Mouse (Mus musculus) adrenal gland, adult (tissue): ENCODE measurements around the gene Slc4a3.
A peak's percentile ranks its signal among the peaks of the same experiment; 100 is the strongest.

Source experiments
- DNase-seq, 2 experiments: peaks; one replicate each; pipeline ENCODE4 v3.0.0; 2022 to 2023; ENCODE audit warnings: low spot score in 1 of 2; ENCODE audit not compliant: inconsistent age in 2 of 2

Slc4a3 gene

DNA sequence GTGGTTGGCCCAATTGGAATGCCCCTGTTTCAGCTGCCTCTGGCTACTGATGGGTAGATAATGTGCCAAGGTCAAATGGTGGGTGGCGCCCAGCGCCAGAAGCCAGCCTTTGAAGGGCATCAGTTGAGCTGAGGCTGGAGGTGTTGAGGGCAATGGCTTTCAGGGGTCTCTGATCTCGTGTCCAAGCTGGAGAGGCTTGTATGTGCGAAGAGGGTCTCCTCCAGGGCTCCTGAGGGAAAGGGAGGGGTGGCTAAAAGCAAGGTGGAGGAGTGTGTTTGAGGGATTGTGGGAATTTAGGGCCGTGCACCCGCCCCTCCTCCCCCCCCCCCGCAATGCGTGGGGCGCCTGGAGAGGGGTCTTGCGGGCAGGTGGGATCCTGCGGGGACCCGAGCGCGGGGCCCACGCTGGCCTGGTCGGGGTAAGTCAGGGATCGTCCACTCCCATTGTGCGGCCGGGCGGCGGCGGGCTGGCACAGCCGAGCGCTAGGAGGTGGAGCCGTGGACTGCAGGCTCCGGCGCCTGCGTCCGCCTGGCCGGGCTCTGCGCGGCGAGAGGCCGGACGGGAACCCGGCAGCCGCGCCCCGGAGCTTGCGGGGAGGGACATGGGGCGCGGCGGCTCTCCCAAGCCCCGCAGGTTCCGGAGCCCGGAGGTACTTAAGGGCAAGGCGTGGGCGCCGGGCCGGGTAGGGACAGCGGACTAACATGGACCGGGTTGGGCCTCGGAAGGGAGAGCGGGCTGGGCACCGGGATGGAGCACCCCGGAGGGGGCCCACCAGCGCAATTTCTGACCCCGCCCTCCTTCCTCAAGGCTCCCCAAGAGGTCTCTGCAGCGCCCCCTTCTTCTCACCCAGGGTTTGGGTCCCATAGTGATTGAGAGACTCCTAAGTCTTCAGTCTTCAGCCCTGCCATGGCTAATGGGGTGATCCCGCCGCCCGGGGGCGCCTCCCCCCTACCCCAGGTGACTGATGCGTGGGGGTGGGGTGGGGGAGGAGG lies at the start of gene Slc4a3:
TSS of gene Slc4a3 (plus strand) at position 302 of the 992 bp plus-strand sequence.
- peak; percentile 84 to 93 for DNase-seq

- no peak for DNase-seq
Observed at GRCm38 (mm10) chr1:75498897-75499296, 47.2 kb upstream of the Slc4a3 start.

- DNase-seq = no peak
Observed at GRCm38 (mm10) chr1:75499441-75499840, 46.6 kb upstream of the Slc4a3 start.

DNA sequence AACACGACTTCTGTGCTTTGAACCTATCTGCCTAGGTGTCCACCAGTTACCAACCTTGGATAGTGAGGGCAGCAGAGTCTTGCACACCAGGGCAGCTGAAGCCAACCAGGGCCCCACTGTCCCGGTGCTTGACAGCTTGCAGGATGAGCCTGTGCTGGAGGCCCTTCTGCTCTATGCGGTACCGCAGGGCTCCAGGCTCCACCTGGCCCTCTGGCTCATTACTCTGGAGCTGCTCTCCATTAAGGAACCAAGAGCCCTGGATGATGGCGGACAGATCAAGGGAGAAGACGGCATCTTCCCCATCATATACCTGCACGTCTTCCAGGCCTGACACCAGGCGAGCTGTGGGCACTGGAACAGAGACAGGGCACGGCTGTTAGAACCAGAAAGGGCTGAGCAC lies 44.2 kb upstream of the Slc4a3 start:
- no peak for DNase-seq

DNA sequence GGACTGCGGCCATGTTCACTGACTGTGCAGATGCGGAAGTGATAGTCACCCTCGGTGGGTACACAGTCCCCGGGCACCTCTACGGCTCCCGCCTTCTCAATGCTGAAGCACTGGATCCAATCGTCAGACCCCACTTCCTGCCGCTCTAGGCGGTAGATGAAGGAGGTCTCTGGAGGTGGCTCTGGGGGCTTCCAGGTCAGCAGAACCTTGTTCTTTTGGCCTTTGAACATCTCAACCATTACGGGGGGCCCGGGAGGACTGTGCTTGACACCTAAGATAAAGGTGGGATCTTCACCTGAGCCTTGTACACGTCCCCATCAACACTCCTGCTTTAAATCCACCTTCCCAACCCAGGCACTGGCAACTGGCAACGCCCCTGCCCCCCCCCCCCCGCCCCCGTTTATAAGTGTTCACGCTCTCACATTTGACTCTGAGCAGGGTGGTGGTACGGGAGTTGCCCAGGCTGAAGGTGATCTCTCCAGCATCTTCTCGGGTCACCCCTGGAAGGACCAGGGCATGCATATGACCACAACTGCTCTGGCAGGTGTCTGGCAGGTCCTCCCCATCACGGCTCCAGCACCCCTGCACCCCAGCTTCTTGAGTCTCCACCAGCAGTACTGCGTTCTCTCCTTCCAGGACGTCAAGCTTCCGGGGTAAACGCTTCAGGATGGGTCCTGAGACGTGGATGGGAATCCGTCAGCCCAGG lies 43.0 kb upstream of the Slc4a3 start:
- no peak for DNase-seq

- peak; percentile 63 to 81 for DNase-seq
Observed at GRCm38 (mm10) chr1:75503651-75503980, 42.5 kb upstream of the Slc4a3 start.

- DNase-seq = peak in 1 of 2 experiments; percentile 72
Observed at GRCm38 (mm10) chr1:75504256-75505045, 41.6 kb upstream of the Slc4a3 start.

GRCm38 (mm10) chr1:75505159-75505955 lies 40.7 kb upstream of the Slc4a3 start:
- peak; percentile 88 to 94 for DNase-seq

- peak; percentile 71 to 87 for DNase-seq
Observed at GRCm38 (mm10) chr1:75505956-75506831, 39.9 kb upstream of the Slc4a3 start, which contains the start of gene Obsl1. Gene Obsl1 (minus strand): TSS chr1:75506452.

DNA sequence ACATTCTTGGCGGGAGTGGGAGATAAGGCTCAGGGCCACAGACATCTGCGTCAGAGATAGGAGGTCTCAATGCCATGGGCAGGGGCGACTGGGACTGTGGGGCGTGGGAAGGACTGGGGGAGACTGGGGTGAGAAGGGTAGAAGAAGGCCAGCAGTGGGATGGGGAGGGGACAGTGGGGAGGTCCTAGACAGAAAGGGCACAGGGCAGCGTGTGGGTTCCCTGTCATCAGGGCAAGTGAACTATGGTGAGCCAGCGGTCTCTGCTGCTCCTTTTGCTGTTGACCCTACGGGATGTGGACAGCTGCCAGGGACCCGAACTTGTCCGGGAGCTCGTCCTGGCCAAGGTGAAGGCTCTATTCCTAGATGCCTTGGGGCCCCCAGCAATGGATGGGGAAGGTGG lies 39.1 kb upstream of the Slc4a3 start, which contains the start of gene Inha:
TSS of gene Inha (plus strand) at position 72 of the 400 bp plus-strand sequence.
- DNase-seq = peak; percentile 52 to 80

- DNase-seq = peak; percentile 49 to 72
Observed at GRCm38 (mm10) chr1:75509586-75509985, 36.5 kb upstream of the Slc4a3 start.

DNA sequence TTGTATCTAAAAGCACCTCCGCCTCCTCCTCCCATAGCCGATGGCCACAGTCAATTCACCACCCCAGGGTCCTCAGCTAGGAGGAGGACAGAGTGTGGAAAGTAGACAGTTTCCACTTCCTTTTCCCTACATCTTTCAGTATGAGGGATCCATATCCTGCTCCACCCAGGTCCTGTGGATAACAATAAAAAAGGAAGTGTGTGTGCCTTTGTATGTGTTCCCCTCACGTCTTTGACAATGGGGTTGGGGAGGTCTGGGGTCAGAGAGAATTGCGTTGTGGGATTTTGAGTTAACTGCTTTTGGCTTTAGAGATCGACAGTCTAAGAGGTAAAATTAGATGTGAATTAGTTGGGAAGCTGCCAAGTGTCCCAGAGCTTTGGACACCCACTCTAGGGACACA lies 35.9 kb upstream of the Slc4a3 start:
- DNase-seq = peak in 1 of 2 experiments; percentile 44

- peak in 1 of 2 experiments; percentile 53 for DNase-seq
Observed at GRCm38 (mm10) chr1:75511437-75512210, 34.4 kb upstream of the Slc4a3 start.

GRCm38 (mm10) chr1:75512550-75512949 lies 33.5 kb upstream of the Slc4a3 start:
- DNase-seq = no peak

DNA sequence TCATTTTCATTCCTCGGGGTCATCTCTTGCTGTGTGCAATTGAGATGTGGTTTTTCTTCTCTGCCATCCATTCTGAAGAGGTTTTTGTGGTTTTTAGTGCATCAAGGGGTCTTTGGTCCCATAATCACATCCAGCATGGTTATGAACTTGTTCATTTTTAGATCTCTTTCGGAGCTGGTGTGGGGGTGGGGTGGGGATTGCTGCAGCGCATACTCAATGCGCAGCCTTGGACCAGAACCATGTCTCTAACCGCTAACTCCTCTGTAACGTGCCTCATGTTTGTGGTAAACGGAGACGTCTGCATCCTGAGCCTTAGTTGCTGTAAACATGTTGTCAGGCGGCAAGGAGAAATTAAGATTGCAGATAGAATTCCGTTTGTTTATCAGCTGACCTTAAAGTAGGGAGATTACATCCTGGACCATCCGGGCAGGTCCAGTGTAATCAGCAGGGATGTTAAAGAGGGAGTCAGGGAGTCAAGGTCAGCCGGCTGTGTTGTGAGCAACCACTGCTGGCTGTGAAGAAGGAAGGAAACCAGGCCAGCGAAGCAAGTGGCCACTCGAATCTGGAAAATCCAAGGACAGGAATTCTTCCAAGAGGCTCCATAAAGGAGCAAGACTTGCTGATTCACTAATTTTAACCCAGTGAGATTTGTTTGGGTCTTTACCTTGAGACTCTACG lies 29.2 kb upstream of the Slc4a3 start:
- peak; percentile 50 to 70 for DNase-seq

DNA sequence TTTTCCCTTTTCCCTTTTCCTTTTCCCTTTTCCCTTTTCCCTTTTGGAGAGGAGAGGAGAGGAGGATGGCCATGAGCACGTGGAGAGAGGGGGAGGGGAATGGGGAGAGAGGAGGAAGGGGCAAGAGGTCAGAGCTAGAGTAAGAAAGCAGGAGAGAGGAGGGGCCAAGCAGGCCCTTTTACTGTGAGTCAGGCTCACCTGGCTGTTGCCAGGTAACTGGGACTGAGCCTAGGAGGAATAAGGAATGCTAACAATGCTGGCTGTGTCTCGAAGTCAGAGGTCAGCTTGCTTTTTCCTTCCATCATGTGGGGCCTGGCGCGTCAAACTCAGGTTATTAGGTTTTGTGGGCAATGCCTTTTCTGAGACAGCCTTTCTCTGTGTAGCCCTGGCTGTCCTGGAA lies 28.1 kb upstream of the Slc4a3 start:
- DNase-seq = no peak

GRCm38 (mm10) chr1:75518427-75518826 lies 27.6 kb upstream of the Slc4a3 start:
- DNase-seq = no peak

DNA sequence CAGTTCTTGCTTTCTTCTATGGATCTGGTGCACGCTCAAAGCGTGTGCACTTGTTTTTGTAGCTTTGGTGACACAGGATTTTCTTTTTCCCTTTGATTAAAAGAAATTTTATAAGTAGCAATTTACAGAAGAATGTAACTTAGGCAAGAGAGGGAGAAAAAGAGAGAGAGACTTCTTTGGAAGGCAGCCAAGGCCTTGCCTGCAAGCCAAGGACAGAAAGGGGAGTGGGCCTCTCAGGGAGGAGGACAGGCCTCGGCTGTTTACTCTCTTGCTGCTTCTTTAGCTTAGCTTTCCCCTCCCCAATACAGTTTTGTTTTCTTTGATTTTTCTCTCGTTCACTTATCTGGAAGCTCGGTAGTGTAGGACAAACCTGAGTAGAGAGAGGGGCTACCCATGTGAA lies 26.5 kb upstream of the Slc4a3 start:
- peak; percentile 53 to 85 for DNase-seq
